Mouse (Mus musculus) ovary, postnatal 14 days (tissue): ENCODE measurements around the gene Nelfe.

Source experiments
- DNase-seq: peaks from one replicate; pipeline ENCODE4 v3.0.0; 2022; ENCODE audit warnings: low spot score

Nelfe gene

DNA sequence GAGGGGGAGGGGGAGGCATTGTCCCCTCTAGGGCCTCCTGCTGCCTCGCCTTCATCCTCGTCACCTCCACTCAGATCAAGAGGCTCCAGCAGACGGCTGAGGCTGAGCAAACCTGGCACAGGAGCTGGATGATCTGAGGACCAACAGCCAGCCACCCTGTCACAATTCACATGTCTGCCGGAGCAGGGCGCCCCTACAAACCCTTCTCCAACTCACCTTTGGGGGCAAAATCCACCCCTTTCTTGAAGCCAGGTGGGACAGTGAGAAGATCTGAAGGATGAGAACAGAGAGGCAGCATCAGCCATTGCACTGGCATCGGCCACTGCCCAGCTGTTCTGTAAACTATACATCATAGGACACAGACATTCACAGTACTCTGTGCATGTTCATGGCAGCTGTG lies 3.0 kb upstream of the Nelfe start:
- DNase-seq = no peak

DNA sequence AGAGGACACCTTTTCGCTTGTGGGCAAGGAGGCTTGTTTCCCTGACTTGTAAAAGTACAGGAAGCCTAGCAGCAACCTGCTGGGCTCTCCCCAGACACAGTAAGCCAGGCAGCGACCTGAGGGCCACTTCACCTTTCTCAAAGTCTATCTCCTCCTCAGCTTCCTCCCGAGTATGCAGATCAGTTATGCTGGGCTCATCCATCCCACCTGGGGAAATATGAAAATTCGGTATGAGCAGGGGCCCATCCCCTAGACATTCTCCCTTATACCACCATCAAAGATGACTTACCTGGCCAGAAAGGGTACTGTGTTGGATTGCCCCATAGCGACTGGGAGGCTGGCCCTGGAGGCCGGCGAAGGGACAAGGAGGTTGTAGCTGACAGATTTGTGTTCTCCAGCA lies 2.6 kb upstream of the Nelfe start:
- DNase-seq = no peak

DNA sequence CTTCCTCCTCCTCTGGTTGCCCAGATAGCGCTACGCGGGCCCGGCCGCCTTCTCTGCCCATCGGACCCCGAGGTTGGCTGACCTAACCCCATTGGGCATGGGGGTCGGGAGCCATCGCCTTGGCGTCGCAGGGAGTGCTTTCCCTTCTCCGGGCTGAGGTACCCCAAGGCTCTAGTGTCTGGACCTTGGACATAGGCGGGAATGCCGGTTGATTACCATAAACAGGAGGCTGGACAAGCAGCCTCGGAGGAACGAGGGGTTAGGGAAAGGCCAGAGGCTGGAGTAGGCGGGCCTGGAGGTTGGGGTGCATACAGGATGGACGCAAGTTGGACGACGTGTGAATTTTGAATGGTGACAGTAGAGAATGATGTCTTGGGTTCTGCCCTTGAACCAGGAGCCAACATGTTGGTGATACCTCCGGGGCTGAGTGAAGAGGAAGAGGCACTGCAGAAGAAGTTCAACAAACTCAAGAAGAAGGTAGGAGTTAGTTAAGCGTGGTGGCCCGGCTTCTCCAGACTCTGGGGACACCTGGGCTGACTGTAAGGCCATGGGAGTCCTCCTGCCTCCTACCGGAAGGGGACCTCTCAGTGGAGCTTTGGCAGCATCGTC lies 430 bp downstream of the Nelfe start:
- no peak for DNase-seq

DNA sequence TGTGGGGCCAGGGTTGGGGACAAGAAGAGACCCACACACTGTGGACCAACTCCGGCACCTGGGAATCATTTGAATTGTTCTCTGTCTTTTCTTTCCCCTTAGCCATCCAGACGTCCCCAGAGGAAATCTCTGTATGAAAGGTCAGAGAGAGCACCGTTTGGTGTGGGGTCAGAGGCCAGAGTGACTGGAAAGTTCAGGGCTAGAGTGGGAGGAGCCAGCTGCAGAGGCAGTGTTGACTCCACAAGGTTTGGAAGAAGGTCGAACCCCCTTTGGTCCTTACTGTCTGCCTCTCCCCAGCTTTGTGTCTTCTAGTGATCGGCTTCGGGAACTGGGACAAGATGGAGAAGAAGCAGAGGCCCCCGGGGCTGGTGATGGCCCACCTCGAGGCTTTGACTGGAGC lies 3.3 kb downstream of the Nelfe start:
- no peak for DNase-seq

DNA sequence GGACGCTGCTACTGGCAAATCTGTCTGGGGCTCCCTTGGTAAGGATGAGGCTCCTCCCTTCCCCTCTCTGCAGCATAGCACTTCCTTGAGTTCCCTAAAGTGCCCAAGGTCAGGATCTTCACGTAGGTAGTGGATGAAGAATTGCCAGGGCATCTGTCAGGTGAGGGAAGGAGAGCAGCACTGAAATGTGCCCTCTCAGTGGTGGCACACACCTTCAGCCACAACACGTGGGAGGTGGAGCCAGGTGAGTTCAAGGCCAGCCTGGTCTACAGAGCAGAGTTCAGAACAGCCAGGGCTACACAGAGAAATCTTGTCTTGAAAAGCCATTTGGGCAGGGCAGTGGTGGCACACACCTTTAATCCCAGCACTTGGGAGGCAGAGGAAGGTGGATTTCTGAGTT lies 4.6 kb downstream of the Nelfe start:
- no peak for DNase-seq

DNA sequence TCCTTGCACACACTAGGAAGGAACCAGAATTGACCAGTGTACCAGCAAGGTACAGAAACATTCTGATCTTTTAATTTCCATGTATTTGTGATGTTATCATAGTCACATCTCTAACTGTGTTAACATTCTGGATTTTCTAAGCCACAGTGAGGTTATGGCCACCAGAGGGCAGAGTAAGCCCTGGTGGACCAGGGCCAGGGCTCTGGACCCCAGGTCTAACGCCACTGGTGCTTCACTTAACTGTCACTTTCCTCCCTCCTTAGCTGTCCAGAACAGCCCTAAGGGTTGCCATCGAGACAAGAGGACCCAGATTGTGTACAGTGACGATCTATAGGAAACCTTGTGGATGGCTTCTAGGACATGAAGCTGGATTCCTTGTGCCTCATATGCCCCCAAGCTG lies 5.6 kb downstream of the Nelfe start:
- peak; percentile 47 for DNase-seq

DNA sequence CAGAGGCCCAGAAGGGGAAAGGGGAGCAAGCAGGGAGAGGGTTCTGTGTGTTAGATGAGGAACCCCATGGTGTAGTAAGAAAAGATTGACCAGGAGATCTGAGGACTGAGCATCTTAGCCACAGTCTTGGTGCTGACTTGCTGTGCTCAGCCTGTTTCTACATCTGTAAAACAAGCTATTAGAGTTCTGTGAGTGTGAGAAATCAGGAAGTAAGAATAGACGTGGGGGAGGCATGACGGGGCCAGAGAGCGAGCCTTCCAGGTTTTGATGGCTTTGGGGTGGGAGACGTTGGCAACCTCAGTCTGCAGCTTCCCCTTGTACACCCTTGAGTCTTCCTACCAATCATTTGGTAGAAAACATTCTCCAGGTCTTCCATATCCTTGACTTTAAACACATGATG lies 8.5 kb downstream of the Nelfe start:
- no peak for DNase-seq

DNA sequence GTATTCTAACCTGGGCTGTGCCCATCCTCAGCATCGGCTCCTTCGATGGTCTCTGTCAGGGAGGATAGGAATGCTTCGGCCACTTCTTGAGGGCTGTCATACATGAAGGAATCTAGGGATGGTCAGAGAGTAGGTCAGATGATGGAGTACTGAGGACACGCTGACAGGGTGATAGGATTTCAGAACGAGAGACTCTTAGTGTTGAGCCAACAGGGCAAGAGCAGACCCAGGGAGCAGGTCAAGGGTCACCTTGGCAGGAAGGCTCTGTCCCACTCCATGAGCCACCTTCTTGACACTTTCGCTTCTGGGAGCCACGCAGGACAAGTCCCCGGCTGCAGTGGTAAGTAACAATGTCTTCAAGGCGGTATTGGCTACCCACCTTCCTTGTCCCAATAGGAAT lies 10.3 kb downstream of the Nelfe start:
- no peak for DNase-seq

DNA sequence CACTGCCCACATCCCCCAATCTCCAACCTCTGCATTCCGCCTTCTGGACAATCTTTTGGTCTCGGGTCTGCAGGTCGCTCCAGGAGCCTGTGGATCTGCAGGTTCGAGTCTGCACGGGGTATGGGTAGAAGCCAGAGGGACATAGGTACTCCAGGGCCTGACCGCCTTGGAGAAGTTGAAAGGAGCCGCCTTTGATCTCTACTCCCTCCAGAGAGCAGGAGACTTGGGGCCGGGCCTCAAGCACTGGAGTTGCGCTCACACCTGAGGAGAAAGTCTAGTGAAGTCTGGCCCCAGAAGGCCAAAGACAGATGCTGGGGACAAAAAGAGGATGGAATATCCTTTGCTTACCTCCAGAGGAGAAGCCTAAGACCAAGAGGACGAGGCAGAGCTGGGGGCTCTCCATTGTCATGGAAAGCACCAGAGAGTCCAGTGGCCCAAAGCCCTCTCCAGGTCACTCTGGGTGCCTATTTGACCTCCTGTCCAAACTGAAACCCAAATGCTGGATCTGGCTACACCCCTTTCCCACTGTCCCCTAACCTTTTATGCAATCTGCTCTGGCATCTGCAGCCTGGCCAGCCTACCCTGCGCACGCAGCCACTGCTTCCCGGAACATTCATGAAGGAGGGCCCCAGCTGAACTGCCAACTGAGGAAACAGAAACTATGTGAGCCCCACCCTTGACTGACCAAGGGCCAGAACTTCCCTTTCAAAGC lies 11.7 kb downstream of the Nelfe start:
- DNase-seq = no peak

DNA sequence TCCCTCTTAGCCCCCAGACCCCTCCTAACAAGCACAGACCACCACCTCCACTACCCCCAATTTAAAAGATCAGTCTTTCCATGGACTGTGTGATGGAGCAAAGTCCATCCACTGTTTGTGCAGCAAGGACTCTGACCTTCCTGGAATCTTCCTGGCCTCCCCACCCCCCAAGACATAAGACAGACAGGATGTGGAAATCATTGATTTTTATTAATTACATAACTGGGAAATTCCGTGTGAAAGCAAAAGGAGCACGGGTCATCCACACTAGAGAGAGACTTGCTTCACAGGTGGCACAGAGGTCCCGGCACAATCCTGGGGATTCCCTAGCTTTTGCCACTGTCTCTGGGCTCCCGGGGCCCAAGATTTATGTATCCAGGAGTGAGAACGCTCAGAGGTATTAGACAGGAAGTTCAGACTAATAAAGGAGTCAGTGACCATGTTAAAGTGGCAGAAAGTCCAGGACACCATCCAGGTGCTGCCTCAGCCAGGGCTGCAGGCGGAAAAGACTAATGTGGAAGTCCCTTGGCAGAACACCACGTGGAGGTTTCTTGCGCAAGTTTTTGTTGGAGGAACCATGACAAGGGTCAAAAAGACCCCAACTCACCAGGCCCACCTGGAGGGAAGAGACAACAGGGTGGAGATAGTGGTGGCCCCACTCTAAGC lies 12.4 kb downstream of the Nelfe start, which contains the start of gene Cfb:
TSS of gene Cfb (minus strand) at position 103 of the 666 bp plus-strand sequence.
- no peak for DNase-seq

DNA sequence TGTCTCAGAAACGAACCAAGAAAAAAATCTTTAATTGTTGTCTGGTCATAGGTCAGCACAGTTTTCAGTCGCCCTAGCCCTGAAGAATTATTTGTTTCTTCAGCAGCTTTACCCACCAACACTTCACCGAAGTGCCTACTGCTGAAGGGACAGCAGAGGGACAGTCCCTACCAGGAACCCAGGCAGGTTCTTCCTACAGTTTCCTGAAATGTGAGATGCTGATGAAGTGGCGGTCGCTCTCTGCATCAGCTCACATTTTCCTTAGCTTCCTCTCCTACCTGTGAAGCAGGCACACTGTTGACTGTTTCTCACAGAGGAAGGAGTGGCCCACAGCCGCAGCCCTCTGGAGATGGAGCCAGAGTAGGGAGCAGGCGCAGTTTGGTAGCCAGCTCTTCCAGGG lies 15.8 kb downstream of the Nelfe start:
- DNase-seq = no peak

DNA sequence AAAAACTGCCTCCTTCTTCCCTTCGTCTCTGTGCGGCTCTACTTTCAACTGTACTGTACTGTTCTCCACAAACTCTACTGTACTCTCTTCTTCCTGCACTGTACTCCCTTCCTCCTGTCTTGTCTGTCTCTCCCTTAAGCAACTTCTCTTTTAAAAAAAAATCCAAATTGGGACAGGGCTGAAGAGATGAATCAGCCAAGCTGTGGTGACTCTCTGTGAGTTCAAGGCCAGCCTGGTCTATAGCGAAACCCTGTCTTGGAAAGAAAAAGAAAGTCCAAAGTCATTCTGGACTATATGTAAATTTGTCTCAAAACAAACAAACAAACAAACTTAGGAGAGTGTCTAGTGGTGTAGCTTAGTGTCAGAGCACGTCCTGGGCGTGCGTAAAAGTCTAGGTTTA lies 24.1 kb downstream of the Nelfe start:
- no peak for DNase-seq

DNA sequence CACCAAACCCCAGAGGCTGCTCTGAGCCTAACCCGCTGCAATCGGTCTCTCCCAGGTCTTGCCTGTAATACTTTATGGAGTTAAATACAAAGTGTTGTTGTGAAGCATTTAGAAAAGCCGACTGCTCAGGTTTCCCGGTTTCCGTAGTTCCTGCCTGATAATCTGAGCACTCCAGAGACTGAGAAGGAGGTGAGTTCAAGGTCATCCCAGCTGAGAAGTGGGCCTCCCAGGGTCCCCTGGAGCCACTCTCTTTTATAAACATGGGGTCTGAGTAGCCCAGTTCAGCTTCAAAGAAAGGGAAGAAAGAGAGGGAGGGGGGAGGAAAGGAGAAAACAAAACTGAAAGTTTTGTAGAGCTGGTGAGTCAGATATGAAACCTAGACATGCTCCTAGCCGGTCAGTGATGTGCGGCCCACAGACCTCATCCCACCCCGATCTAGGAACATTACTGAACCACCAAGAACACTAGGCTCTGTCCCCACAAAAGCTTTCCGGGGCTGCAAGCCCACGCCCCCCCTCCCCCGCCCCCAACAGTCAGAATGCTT lies 29.2 kb downstream of the Nelfe start, which contains the start of gene Zbtb12:
TSS of gene Zbtb12 (plus strand) at position 148 of the 544 bp plus-strand sequence.
- DNase-seq = no peak

DNA sequence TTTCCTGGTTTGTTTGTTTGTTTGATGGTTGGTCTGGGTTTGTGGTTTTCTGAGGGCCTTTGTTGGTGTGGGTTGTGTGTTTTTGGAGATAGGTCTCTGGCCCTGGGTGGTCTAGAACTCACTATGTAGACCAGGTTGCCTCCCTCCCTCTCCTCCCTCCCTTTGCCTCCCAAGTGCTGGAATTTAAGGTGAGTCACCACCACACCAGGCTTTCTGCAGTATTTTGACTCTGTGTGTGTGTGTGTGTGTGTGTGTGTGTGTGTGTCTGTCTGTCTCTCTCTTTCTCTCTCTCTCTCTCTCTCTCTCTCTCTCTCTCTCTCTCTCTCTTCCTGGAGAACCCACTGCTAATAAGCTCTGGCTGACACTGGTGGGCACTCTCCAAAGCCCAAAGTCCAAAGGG lies 31.0 kb downstream of the Nelfe start:
- no peak for DNase-seq

DNA sequence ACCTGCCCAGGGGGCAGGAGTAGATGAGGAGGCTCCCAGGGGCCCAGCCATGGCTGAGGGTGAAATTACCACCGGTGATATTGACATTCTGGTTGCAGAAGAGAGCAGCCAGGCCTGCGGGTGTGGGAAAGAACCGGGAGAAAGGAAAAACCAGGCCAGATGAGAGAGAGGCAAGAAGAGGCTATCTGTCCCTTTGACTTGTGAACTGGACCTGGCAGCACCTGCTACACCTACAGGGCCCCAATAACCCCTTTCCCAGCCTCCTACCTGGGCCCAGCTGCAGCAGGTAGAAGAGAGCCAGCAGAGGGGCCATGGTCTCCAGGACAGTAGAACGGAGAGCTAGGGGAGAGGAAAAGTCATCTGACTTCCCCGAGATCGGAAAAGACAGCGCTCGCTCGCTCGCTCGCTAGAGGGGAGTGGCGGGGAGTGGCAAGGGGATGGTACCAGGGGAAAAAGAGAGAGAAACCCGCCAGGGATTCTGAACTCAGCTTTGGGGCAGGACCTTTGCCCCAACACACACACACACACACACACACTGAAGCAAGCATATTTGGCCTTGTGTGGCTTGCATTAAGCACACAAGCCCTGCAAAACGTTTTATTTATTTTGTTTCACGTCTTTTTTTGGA lies 31.6 kb downstream of the Nelfe start, which contains the start of gene Gm20547:
TSS of gene Gm20547 (minus strand) at position 360 of the 628 bp plus-strand sequence.
- DNase-seq = no peak

DNA sequence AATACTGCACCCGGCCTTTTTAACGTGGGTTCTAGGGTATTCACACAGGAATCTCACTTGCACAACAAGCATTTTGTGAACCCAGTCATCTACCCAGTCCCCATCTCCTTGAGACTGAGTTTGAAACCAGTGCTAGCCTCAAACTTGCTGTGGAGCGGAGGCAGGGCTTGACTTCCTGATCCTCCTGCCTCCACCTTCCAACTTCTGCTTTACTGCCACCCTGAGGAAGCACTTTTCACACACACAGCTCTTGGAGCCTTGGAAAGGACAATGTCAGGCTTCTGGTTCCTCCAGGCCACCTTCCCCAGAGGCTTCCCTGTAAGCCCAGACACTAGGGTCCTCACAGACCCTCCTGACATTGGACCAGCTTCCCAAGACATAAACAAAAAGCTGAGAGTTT lies 33.1 kb downstream of the Nelfe start:
- no peak for DNase-seq

DNA sequence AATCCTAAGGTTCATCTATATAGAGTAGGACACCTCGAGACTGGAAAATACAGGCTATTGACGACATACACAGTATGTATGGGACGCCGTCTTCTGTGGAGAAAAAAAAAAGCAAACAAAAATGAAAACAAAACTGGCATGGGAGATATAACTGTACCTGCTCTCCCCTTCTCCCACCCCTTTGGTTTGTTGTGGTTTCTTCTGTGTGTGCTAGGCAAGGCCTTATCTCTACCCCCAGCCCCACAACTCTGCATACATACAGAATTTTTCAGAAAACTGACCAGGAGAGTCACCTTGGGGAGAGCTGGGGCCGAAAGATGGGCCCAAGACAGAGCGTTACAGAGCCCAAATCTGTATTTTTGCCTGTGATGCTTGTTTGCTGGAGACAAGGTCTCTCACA lies 34.5 kb downstream of the Nelfe start:
- no peak for DNase-seq

DNA sequence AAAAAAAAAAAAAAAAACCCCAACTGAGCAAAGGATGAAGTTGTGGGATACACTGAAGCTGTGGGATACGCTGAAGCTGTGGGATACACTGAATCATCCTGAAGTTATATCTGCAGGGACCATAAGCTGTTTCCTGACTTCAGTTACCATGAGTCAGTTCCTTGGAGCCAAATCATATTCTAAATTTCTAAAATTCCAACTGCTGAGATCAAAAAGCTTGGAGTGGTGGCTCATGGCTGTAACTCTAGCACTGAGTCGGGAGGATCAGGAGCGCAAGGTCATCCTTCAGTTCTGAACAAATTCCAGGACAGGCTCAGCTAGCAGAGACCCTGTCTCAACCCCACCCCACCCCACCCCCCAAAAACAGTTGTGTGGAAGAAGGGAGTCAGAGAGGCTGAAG lies 35.4 kb downstream of the Nelfe start:
- no peak for DNase-seq

DNA sequence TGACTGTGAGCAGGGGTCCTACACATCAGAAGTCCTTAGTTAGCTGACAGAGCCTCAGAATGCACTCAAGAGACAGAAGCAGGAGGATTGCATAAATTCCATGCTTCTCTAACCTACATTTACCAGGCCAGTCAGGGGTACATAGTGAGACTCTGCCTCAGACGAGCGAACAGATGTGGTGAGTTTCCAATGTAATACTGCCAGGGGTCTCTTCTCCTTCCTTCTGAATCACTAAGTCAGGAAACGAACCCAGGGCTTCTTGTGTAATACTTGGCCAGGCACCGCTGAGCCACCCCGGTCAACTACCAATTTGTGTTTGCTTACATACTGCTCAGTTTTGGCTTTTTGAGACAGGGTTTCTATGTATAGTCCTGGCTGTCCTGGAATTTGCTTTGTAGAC lies 37.8 kb downstream of the Nelfe start:
- no peak for DNase-seq

DNA sequence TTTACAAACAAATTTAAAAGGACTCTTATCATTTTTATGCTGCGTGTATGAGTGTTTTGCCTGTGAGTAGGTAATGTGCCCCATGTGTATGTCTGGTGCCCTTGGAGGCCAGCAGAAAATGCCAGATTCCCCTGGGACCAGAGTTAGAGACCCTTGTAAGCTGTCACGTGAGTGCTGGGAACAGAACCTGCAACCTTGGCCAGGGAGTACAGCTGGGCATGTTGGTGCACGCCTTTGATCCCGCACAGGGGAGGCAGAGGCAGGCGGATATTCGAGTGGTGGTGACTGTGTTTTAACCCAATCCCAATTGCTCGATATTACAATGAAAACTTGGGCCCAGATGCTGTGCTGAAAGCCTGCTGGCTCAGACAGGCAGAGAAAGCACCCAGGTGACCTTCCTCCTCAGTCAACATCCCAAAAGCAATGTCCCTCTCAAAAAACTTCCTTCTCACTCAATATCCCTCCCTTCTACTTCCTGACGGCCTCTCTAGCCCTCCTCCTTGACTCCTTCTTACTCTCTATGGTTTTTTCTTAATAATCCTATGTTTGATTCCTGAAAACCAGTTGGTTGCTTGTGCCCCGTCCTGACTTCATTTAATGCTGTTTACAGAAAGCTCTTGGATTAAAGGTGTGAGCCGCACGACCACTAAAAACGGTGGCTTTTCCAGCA lies 40.0 kb downstream of the Nelfe start:
- no peak for DNase-seq

DNA sequence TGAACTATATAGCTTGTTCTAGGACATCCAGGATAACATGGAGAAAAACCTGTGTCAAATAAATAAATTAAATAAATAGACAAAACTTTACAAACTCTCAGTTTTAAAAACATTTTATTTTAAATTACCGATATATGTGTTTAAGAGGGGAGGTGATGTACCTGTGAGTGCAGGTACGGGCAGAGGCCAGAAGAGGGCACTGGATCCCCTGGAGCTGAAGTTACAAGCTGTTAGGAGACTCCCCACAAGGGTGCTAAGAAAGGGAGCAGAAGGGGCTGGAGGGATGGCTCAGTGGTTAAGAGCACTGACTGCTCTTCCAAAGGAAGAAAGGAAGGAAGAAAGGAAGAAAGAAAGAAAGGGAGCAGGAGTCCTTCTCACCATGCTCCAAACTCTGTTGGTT lies 41.2 kb downstream of the Nelfe start:
- no peak for DNase-seq
